Mouse (Mus musculus) embryonic facial prominence, embryonic 12.5 days (tissue): ENCODE measurements around the gene Nxph4. TPM values are rescaled to one million over a fixed set of nuclear protein-coding genes. Genes with fewer than 3 reads are reported as not detected.

Source experiments
- ATAC-seq: fragments of 200-750 bp; cut with Nextera tagmentation; 2 replicates; pipeline ENCODE4 v1.8.0; 2017; ENCODE audit not compliant: insufficient number of reproducible peaks, insufficient read depth, low FRiP score, low TSS enrichment
- H3K27ac ChIP-seq: fragments of 300-500 bp; sonication (generic); 2 replicates; pipeline ENCODE4 v1.5.1; 2016; ENCODE audit warnings: mild to moderate bottlenecking
- H3K27me3 ChIP-seq: fragments of 300-500 bp; sonication (generic); 2 replicates; pipeline ENCODE4 v1.6.1; 2016; ENCODE audit warnings: mild to moderate bottlenecking, moderate library complexity
- H3K36me3 ChIP-seq: fragments of 300-500 bp; sonication (generic); 2 replicates; pipeline ENCODE4 v1.6.1; 2016; ENCODE audit warnings: mild to moderate bottlenecking
- H3K4me1 ChIP-seq: fragments of 300-500 bp; sonication (generic); 2 replicates; pipeline ENCODE4 v1.6.1; 2016
- H3K4me2 ChIP-seq: fragments of 300-500 bp; sonication (generic); replicated peaks from 2 replicates; pipeline ENCODE4 v1.6.1; 2016; ENCODE audit warnings: mild to moderate bottlenecking, moderate library complexity
- H3K4me3 ChIP-seq: fragments of 300-500 bp; sonication (generic); 2 replicates; pipeline ENCODE4 v1.5.1; 2016; ENCODE audit warnings: mild to moderate bottlenecking
- H3K9ac ChIP-seq: fragments of 300-500 bp; sonication (generic); 2 replicates; pipeline ENCODE4 v1.6.1; 2016; ENCODE audit warnings: mild to moderate bottlenecking, moderate library complexity
- H3K9me3 ChIP-seq: fragments of 300-500 bp; sonication (generic); 2 replicates; pipeline ENCODE4 v1.6.1; 2016; ENCODE audit warnings: mild to moderate bottlenecking, moderate library complexity
- WGBS: fragments of 180-500 bp; shearing (Covaris S2); methylation state at CpG from one replicate; pipeline ENCODE4 v1.1.7; 2016; 5-methylcytosine and 5-hydroxymethylcytosine counted together
- polyA plus RNA-seq: library from polyadenylated mRNA; unstranded; fragments of >200 nt; fragmentation: Nextera tagmentation; extraction: Ambion mirVana; gene quantifications from 2 replicates; pipeline ENCODE4 v1.2.1, GENCODE M21; 2016

Gene Nxph4
- 6.5 and 8.0 TPM in 2 replicates for polyA plus RNA-seq

DNA sequence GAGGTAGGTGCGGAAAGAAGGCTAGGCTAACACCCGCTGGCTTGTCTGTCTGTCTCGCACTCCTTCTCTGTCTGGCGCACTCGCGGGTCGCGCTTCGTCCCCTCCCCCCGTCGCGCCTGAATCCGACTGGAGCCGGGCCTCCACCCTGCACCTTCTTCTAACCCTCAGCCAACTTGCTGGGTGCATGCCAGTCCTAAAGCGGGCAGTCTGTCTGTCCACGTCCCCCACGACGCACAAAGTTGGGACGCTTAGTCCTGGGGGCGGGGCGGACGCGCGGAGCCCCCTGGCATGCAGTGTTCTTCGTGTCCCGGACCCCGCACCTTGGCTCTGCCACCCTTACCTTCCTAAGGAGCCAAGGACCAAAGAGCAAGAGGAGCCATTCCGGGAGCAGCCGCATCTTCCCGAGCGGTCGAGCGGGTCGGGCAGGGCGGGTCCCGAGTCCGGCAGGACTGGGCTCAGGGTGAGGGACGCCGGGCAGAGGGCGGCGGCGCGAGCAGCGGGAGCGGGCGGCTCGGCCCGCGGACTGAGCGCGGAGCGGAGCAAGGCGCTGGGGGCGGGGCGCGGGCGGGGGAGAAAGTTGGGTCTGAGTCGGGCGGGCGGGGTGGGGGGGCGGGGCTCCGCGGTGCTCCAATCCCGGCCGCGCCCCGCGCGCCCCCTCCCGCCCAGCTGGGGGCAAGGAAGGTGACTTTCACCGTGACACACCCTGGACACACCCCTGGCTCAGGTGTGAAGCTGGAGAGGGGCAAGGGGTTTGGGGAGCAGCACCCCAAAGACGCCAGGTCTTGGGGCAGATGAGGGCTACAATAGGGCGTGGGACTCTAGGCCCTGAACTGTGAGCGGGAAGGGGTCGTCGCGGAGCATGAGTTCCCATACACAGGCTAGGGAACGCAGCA, at the start of gene Nxph4:
Gene Nxph4 (minus strand): TSS at position 524 of the 893 bp plus-strand sequence.
- H3K4me1 ChIP-seq: peaks cover 30% of the 10 kb centered on the region
- ATAC-seq: no peak
- peak within 1 kb of the TSS; percentile 19 for H3K9ac ChIP-seq
- H3K4me3 ChIP-seq: peak within 1 kb of the TSS; percentile 42
- peaks cover 78% of the 10 kb centered on the region for H3K27me3 ChIP-seq
- H3K27ac ChIP-seq: no peak within 1 kb of the TSS
- H3K4me2 ChIP-seq: peak within 1 kb of the TSS; percentile 76
- H3K36me3 ChIP-seq: peaks cover 9% of the 10 kb centered on the region
- H3K9me3 ChIP-seq: no peaks in the 10 kb centered on the region
- WGBS: under 1% methylated on average over 75 of the region's 78 CpGs

DNA sequence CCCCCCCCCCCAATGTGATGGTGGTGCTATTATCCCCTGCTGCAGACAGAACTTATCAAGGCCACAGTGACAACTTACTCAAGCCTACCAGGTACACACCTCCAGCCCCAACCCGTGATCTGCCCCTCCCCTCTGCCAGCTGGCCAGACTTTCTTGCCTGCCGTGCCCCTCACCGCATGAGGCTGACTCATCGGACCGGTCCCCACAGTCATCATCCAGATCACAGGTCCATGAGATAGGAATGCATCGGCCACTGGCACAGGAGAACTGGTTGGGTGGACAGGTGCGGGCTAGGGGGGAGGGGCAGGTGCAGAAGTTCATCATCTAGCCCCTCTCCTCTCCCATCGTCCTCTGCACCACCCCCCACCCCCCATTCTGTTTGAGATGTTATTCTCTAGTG, 49.3 kb upstream of the Nxph4 start:
- no peak overlapping the region for H3K4me2 ChIP-seq
- no peaks in the 10 kb centered on the region for H3K4me1 ChIP-seq
- H3K36me3 ChIP-seq: peaks cover 86% of the 10 kb centered on the region
- no peaks in the 10 kb centered on the region for H3K27me3 ChIP-seq
- no peak overlapping the region for H3K9ac ChIP-seq
- 88% methylated on average over 8 of the region's 8 CpGs for WGBS
- H3K27ac ChIP-seq: no peak overlapping the region
- ATAC-seq: no peak
- no peaks in the 10 kb centered on the region for H3K9me3 ChIP-seq
- H3K4me3 ChIP-seq: no peak overlapping the region

- H3K9me3 ChIP-seq: no peaks in the 10 kb centered on the region
- no peak overlapping the region for H3K27ac ChIP-seq
- no peak overlapping the region for H3K9ac ChIP-seq
- WGBS: 92% methylated on average over 9 of the region's 9 CpGs
- no peak overlapping the region for H3K4me3 ChIP-seq
- no peaks in the 10 kb centered on the region for H3K27me3 ChIP-seq
- no peak for ATAC-seq
- H3K36me3 ChIP-seq: peaks cover 91% of the 10 kb centered on the region
- no peak overlapping the region for H3K4me2 ChIP-seq
- no peaks in the 10 kb centered on the region for H3K4me1 ChIP-seq
Observed at GRCm38 (mm10) chr10:127581291-127581690, 46.9 kb upstream of the Nxph4 start.

- H3K4me1 ChIP-seq: no peaks in the 10 kb centered on the region
- H3K9me3 ChIP-seq: no peaks in the 10 kb centered on the region
- peaks cover 97% of the 10 kb centered on the region for H3K36me3 ChIP-seq
- no peak overlapping the region for H3K4me2 ChIP-seq
- H3K9ac ChIP-seq: no peak overlapping the region
- no peaks in the 10 kb centered on the region for H3K27me3 ChIP-seq
- H3K4me3 ChIP-seq: no peak overlapping the region
- WGBS: 87% methylated on average over 15 of the region's 15 CpGs
- ATAC-seq: no peak
- H3K27ac ChIP-seq: no peak overlapping the region
Observed at GRCm38 (mm10) chr10:127577982-127578381, 43.6 kb upstream of the Nxph4 start.

GRCm38 (mm10) chr10:127577156-127577555, 42.8 kb upstream of the Nxph4 start:
- no peak overlapping the region for H3K9ac ChIP-seq
- H3K9me3 ChIP-seq: no peaks in the 10 kb centered on the region
- H3K36me3 ChIP-seq: peaks cover 97% of the 10 kb centered on the region
- H3K27ac ChIP-seq: no peak overlapping the region
- ATAC-seq: no peak
- 81% methylated on average over 9 of the region's 9 CpGs for WGBS
- H3K4me2 ChIP-seq: no peak overlapping the region
- H3K27me3 ChIP-seq: no peaks in the 10 kb centered on the region
- H3K4me3 ChIP-seq: no peak overlapping the region
- no peaks in the 10 kb centered on the region for H3K4me1 ChIP-seq

DNA sequence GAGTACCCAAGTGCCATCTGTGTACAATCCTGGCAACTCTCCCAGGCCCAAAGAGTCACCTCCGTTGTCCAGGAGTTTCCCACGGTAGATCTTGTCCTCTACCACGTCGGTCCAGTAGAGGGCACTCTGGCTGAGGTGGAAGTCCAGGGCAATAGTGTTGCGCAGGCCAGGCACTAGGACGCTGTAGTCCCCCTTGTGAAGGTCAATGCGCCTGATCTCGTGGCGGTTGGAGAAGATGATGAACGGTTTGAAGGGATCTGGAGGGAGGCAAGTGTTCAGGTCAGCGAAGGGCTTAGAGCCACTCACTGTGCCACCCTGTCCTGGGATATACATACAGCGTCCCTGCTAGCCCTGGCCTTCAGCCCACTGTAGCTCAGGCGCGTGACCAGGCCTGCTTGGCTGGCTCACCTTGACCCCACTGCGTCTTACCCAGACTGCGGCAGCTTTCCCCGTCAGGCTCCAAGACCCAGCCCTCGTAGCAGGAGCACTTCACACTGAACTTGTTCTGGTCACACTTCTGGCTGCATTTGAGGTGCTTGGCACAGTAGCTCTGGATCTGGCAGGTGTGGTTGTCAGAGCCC, 42.1 kb upstream of the Nxph4 start:
- Histone ChIP-seq H3K4me2 (no peak overlapping the region), H3K9ac (no peak overlapping the region), H3K4me3 (no peak overlapping the region), H3K4me1 (no peaks in the 10 kb centered on the region), H3K9me3 (no peaks in the 10 kb centered on the region), H3K27ac (no peak overlapping the region), H3K27me3 (no peaks in the 10 kb centered on the region), H3K36me3 (peaks cover 96% of the 10 kb centered on the region)
- 65% methylated on average over 18 of the region's 18 CpGs for WGBS
- no peak for ATAC-seq

DNA sequence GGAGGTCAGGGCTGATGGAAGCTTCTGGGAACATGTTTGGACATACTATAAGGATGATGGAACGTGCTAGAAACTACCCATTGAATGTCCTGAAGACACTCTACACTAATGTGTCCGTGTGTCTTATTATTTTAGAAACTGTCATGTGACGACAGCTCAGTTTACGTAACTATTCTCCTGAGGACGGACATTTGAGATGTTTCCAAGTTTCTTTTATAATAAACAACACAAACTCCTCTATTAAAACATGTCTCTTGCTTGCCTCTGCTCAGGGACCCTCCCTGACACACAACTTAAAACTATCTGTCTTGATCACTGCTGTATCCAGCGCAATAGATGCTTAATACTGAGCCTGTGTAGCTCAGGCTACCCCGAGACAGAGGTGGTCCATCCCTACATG, 41.4 kb upstream of the Nxph4 start:
- WGBS: 85% methylated on average over 7 of the region's 7 CpGs
- Histone ChIP-seq H3K27me3 (no peaks in the 10 kb centered on the region), H3K9ac (no peak overlapping the region), H3K4me2 (no peak overlapping the region), H3K36me3 (peaks cover 97% of the 10 kb centered on the region), H3K4me3 (no peak overlapping the region), H3K27ac (no peak overlapping the region), H3K9me3 (no peaks in the 10 kb centered on the region), H3K4me1 (no peaks in the 10 kb centered on the region)
- ATAC-seq: no peak

GRCm38 (mm10) chr10:127572281-127572680, 37.9 kb upstream of the Nxph4 start:
- Histone ChIP-seq H3K27me3 (no peaks in the 10 kb centered on the region), H3K9me3 (no peaks in the 10 kb centered on the region), H3K4me2 (no peak overlapping the region), H3K36me3 (peaks cover 87% of the 10 kb centered on the region), H3K4me3 (no peak overlapping the region), H3K9ac (no peak overlapping the region), H3K4me1 (no peaks in the 10 kb centered on the region), H3K27ac (no peak overlapping the region)
- WGBS: 93% methylated on average over 5 of the region's 5 CpGs
- no peak for ATAC-seq

- Histone ChIP-seq H3K27ac (no peak overlapping the region), H3K9me3 (no peaks in the 10 kb centered on the region), H3K4me2 (no peak overlapping the region), H3K9ac (no peak overlapping the region), H3K27me3 (no peaks in the 10 kb centered on the region), H3K4me3 (no peak overlapping the region), H3K36me3 (peaks cover 87% of the 10 kb centered on the region), H3K4me1 (no peaks in the 10 kb centered on the region)
- no peak for ATAC-seq
- WGBS: 92% methylated on average over 17 of the region's 17 CpGs
Observed at GRCm38 (mm10) chr10:127570937-127571641, 36.7 kb upstream of the Nxph4 start.

DNA sequence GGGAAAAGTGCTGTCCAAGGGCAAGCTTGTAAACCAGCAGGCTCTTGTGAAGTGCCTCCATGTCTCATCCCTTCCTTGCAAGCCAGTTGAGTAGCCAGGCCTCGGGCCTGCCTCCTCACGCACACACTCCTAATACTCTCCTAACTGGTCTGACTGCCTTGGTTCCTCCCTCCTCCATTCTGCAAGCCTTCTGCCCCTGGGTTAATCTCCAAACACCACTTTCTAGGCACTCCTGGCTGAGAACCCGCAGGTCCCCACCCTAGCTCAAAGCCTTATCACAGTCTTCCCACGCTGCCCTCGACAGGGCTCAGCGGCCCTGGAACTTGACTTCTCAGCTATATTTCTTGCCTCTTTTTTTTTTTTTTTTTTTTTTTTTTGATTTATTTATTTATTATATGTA, 36.0 kb upstream of the Nxph4 start:
- H3K9me3 ChIP-seq: no peaks in the 10 kb centered on the region
- H3K27me3 ChIP-seq: no peaks in the 10 kb centered on the region
- WGBS: 76% methylated on average over 6 of the region's 6 CpGs
- no peaks in the 10 kb centered on the region for H3K4me1 ChIP-seq
- H3K36me3 ChIP-seq: peaks cover 85% of the 10 kb centered on the region
- no peak overlapping the region for H3K27ac ChIP-seq
- no peak overlapping the region for H3K4me3 ChIP-seq
- no peak for ATAC-seq
- no peak overlapping the region for H3K9ac ChIP-seq
- no peak overlapping the region for H3K4me2 ChIP-seq

GRCm38 (mm10) chr10:127569450-127569849, 35.1 kb upstream of the Nxph4 start:
- ATAC-seq: no peak

More at GRCm38 (mm10) chr10:127569450-127569849, 35.1 kb upstream of the Nxph4 start:
- H3K4me2 ChIP-seq: no peak overlapping the region
- no peak overlapping the region for H3K4me3 ChIP-seq
- H3K9ac ChIP-seq: no peak overlapping the region
- 37% methylated on average over 3 of the region's 3 CpGs for WGBS
- no peaks in the 10 kb centered on the region for H3K27me3 ChIP-seq
- peaks cover 79% of the 10 kb centered on the region for H3K36me3 ChIP-seq
- peaks cover under 1% of the 10 kb centered on the region; the same call in 1 of the 2 replicates for H3K4me1 ChIP-seq
- no peaks in the 10 kb centered on the region for H3K9me3 ChIP-seq
- no peak overlapping the region for H3K27ac ChIP-seq
